Mouse (Mus musculus) layer of hippocampus, adult 9-11 months (tissue): ENCODE data around the gene Cnih3.
A peak's percentile ranks its signal among the peaks of the same experiment; 100 is the strongest.

ENCODE experiments used
- DNase-seq: peaks from one replicate; pipeline ENCODE4 v3.0.0; 2022

Gene Cnih3

GRCm38 (mm10) chr1:181352367-181353199 lies at the start of gene Cnih3:
Cnih3 (plus strand) TSS chr1:181352628.
- DNase-seq: peak; percentile 30

GRCm38 (mm10) chr1:181307981-181308380 lies 44.4 kb upstream of the Cnih3 start:
- DNase-seq: peak; percentile 30

GRCm38 (mm10) chr1:181310712-181311111 lies 41.7 kb upstream of the Cnih3 start:
- DNase-seq: no peak

- no peak for DNase-seq
Observed at GRCm38 (mm10) chr1:181312115-181313045, 40.0 kb upstream of the Cnih3 start.

- no peak for DNase-seq
Observed at GRCm38 (mm10) chr1:181313046-181313415, 39.4 kb upstream of the Cnih3 start.

- no peak for DNase-seq
Observed at GRCm38 (mm10) chr1:181314301-181314700, 38.1 kb upstream of the Cnih3 start.

- no peak for DNase-seq
Observed at GRCm38 (mm10) chr1:181315350-181315749, 37.1 kb upstream of the Cnih3 start.

GRCm38 (mm10) chr1:181316571-181316970 lies 35.9 kb upstream of the Cnih3 start:
- no peak for DNase-seq

- DNase-seq: no peak
Observed at GRCm38 (mm10) chr1:181319466-181319865, 33.0 kb upstream of the Cnih3 start.

- DNase-seq: no peak
Observed at GRCm38 (mm10) chr1:181321149-181321548, 31.3 kb upstream of the Cnih3 start.

GRCm38 (mm10) chr1:181323134-181323533 lies 29.3 kb upstream of the Cnih3 start:
- no peak for DNase-seq

GRCm38 (mm10) chr1:181327137-181327536 lies 25.3 kb upstream of the Cnih3 start:
- DNase-seq: no peak

GRCm38 (mm10) chr1:181327636-181328420 lies 24.6 kb upstream of the Cnih3 start:
- no peak for DNase-seq

- no peak for DNase-seq
Observed at GRCm38 (mm10) chr1:181329110-181329509, 23.3 kb upstream of the Cnih3 start.

- no peak for DNase-seq
Observed at GRCm38 (mm10) chr1:181332597-181332996, 19.8 kb upstream of the Cnih3 start.

- no peak for DNase-seq
Observed at GRCm38 (mm10) chr1:181334329-181335018, 18.0 kb upstream of the Cnih3 start.

GRCm38 (mm10) chr1:181335019-181335365 lies 17.4 kb upstream of the Cnih3 start:
- no peak for DNase-seq

- no peak for DNase-seq
Observed at GRCm38 (mm10) chr1:181335388-181335787, 17.0 kb upstream of the Cnih3 start.

GRCm38 (mm10) chr1:181336857-181337256 lies 15.6 kb upstream of the Cnih3 start:
- DNase-seq: no peak

- no peak for DNase-seq
Observed at GRCm38 (mm10) chr1:181339106-181339505, 13.3 kb upstream of the Cnih3 start.

GRCm38 (mm10) chr1:181345547-181345946 lies 6.9 kb upstream of the Cnih3 start:
- no peak for DNase-seq

GRCm38 (mm10) chr1:181352043-181352366 lies 423 bp upstream of the Cnih3 start:
- no peak for DNase-seq
